Mouse (Mus musculus): ENCODE measurements at regions not wholly inside any gene's neighbourhood (a gene's known extent, or its start where the extent isn't known, plus 50 kb on each side); places are given as distances from the start of the nearest gene placed in this dataset.
A peak's percentile ranks its signal among the peaks of the same experiment; 100 is the strongest.

- no peaks in the 10 kb centered on the region for H3K27me3 ChIP-seq (ENCODE audit: control insufficient read depth, insufficient read depth, low read length, poor library complexity, severe bottlenecking)
- no peaks in the 10 kb centered on the region for H3K36me3 ChIP-seq (ENCODE audit: control insufficient read depth, insufficient read depth, low read length, poor library complexity, severe bottlenecking)
- DNase-seq (ENCODE audit: low read depth, low spot score), result no peak
Observed at GRCm38 (mm10) chr10:118628000-118628399, 187.2 kb downstream of the Ifng start.

DNA sequence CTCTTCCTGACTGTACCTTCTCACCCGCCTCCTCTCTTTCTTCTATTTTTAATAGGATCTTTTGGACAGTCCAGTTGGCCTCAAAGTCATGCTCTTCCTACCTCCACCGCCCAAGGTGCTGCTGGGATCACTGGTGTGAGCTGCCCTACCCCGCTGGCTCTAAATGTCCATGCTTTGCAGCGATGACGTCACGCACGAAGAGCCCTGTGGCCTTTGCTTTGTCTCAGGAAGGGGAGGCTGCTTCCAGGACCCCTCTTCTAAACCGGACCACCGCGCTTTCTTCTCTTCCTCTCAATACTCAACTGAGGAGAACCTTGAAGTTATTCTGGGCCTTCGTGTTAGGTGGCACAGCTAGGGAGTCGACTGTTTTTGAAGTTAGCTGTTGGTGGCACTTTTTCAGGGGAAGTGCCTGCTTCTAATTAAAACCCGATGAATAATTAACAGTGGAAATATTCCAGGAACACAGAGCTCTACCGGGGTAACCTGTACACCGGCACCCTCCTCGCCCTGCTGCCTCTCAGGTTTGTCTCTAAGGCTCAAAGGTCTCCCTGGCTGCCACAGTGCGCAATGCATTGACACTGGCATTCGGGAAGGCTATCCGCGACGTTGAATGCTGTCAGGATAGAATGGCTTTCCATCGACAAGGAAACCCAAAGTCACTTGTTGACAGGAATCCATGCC, 188.7 kb downstream of the Ifng start:
- Histone ChIP-seq H3K27me3 (ENCODE audit: control insufficient read depth, insufficient read depth, low read length, poor library complexity, severe bottlenecking) (no peaks in the 10 kb centered on the region), H3K36me3 (ENCODE audit: control insufficient read depth, insufficient read depth, low read length, poor library complexity, severe bottlenecking) (no peaks in the 10 kb centered on the region)
- no peak for DNase-seq (ENCODE audit: low read depth, low spot score)

DNA sequence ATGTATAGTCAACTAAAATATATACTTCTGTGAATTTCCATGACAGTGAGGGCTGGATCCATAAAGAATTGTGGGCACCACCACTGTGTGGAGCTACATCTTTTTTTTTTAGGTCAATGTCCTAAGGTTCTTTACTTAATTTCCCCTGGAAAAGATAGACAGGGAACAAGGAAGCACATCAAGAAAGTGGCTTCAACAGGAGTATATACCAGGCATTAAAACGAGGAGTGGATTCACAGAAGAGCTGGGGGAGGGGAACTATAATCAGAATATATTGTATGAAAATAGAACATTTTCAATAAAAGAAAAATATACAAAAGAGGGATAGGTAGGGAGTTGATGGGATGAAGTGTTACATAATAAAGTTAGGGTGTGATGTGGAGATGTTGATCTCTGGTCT, 190.9 kb downstream of the Ifng start:
- DNase-seq (ENCODE audit: low read depth, low spot score), result no peak
- H3K27me3 ChIP-seq (ENCODE audit: control insufficient read depth, insufficient read depth, low read length, poor library complexity, severe bottlenecking), result no peaks in the 10 kb centered on the region
- H3K36me3 ChIP-seq (ENCODE audit: control insufficient read depth, insufficient read depth, low read length, poor library complexity, severe bottlenecking), result no peaks in the 10 kb centered on the region

DNA sequence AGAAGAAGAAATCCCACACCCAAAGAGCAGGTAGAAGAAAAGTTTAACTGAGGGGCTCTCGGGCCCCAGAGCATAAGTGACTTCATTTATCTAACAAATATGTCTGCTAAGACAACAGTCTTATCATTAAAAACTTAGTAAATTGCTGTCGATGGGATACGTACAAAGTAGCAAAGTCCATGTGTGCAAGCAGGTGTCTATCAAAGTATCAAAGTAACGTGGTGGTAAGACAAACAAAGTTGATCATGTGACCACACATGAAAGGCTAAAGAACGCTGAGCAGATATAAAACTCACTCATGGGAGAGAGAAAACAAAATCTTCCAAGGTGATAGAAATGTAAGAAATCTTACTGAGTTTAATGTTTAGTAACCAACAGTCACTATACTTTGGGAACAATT, 191.3 kb downstream of the Ifng start:
- DNase-seq (ENCODE audit: low read depth, low spot score), result no peak
- Histone ChIP-seq H3K36me3 (ENCODE audit: control insufficient read depth, insufficient read depth, low read length, poor library complexity, severe bottlenecking) (no peaks in the 10 kb centered on the region), H3K27me3 (ENCODE audit: control insufficient read depth, insufficient read depth, low read length, poor library complexity, severe bottlenecking) (no peaks in the 10 kb centered on the region)

- Histone ChIP-seq H3K36me3 (ENCODE audit: control insufficient read depth, insufficient read depth, low read length, poor library complexity, severe bottlenecking) (no peaks in the 10 kb centered on the region), H3K27me3 (ENCODE audit: control insufficient read depth, insufficient read depth, low read length, poor library complexity, severe bottlenecking) (no peaks in the 10 kb centered on the region)
- no peak for DNase-seq (ENCODE audit: low read depth, low spot score)
Observed at GRCm38 (mm10) chr10:118633429-118633828, 192.6 kb downstream of the Ifng start.

GRCm38 (mm10) chr10:118639097-118639496, 198.3 kb downstream of the Ifng start:
- H3K27me3 ChIP-seq (ENCODE audit: control insufficient read depth, insufficient read depth, low read length, poor library complexity, severe bottlenecking), result no peaks in the 10 kb centered on the region
- no peaks in the 10 kb centered on the region for H3K36me3 ChIP-seq (ENCODE audit: control insufficient read depth, insufficient read depth, low read length, poor library complexity, severe bottlenecking)
- peak; percentile 11 for DNase-seq (ENCODE audit: low read depth, low spot score)

- Histone ChIP-seq H3K36me3 (ENCODE audit: control insufficient read depth, insufficient read depth, low read length, poor library complexity, severe bottlenecking) (no peaks in the 10 kb centered on the region), H3K27me3 (ENCODE audit: control insufficient read depth, insufficient read depth, low read length, poor library complexity, severe bottlenecking) (no peaks in the 10 kb centered on the region)
- DNase-seq (ENCODE audit: low read depth, low spot score), result no peak
Observed at GRCm38 (mm10) chr10:118640121-118640809, 199.4 kb downstream of the Ifng start.

- no peaks in the 10 kb centered on the region for H3K36me3 ChIP-seq (ENCODE audit: control insufficient read depth, insufficient read depth, low read length, poor library complexity, severe bottlenecking)
- no peak for DNase-seq (ENCODE audit: low read depth, low spot score)
- H3K27me3 ChIP-seq (ENCODE audit: control insufficient read depth, insufficient read depth, low read length, poor library complexity, severe bottlenecking), result no peaks in the 10 kb centered on the region
Observed at GRCm38 (mm10) chr10:118640810-118641427, 200.1 kb downstream of the Ifng start.

- H3K36me3 ChIP-seq (ENCODE audit: control insufficient read depth, insufficient read depth, low read length, poor library complexity, severe bottlenecking), result no peaks in the 10 kb centered on the region
- H3K27me3 ChIP-seq (ENCODE audit: control insufficient read depth, insufficient read depth, low read length, poor library complexity, severe bottlenecking), result no peaks in the 10 kb centered on the region
- peak; percentile 56 for DNase-seq (ENCODE audit: low read depth, low spot score)
Observed at GRCm38 (mm10) chr10:118643622-118644021, 202.8 kb downstream of the Ifng start.

- DNase-seq (ENCODE audit: low read depth, low spot score), result no peak
- Histone ChIP-seq H3K36me3 (ENCODE audit: control insufficient read depth, insufficient read depth, low read length, poor library complexity, severe bottlenecking) (no peaks in the 10 kb centered on the region), H3K27me3 (ENCODE audit: control insufficient read depth, insufficient read depth, low read length, poor library complexity, severe bottlenecking) (no peaks in the 10 kb centered on the region)
Observed at GRCm38 (mm10) chr10:118648111-118648510, 207.3 kb downstream of the Ifng start.

- DNase-seq (ENCODE audit: low read depth, low spot score), result no peak
- no peaks in the 10 kb centered on the region; the same call in 1 of the 2 replicates for H3K27me3 ChIP-seq (ENCODE audit: control insufficient read depth, insufficient read depth, low read length, poor library complexity, severe bottlenecking)
Observed at GRCm38 (mm10) chr10:118656561-118656960, 213.4 kb downstream of the Dyrk2 start.

GRCm38 (mm10) chr10:118666009-118666408, 204.0 kb downstream of the Dyrk2 start:
- H3K36me3 ChIP-seq (ENCODE audit: control insufficient read depth, insufficient read depth, low read length, poor library complexity, severe bottlenecking), result no peaks in the 10 kb centered on the region

More at GRCm38 (mm10) chr10:118656561-118656960, 213.4 kb downstream of the Dyrk2 start:
- H3K36me3 ChIP-seq (ENCODE audit: control insufficient read depth, insufficient read depth, low read length, poor library complexity, severe bottlenecking), result no peaks in the 10 kb centered on the region

GRCm38 (mm10) chr10:118675816-118676465, 194.1 kb downstream of the Dyrk2 start:
- Histone ChIP-seq H3K27me3 (ENCODE audit: control insufficient read depth, insufficient read depth, low read length, poor library complexity, severe bottlenecking) (no peaks in the 10 kb centered on the region), H3K36me3 (ENCODE audit: control insufficient read depth, insufficient read depth, low read length, poor library complexity, severe bottlenecking) (no peaks in the 10 kb centered on the region)
- no peak for DNase-seq (ENCODE audit: low read depth, low spot score)

More at GRCm38 (mm10) chr10:118666009-118666408, 204.0 kb downstream of the Dyrk2 start:
- DNase-seq (ENCODE audit: low read depth, low spot score), result peak; percentile 13
- H3K27me3 ChIP-seq (ENCODE audit: control insufficient read depth, insufficient read depth, low read length, poor library complexity, severe bottlenecking), result no peaks in the 10 kb centered on the region

DNA sequence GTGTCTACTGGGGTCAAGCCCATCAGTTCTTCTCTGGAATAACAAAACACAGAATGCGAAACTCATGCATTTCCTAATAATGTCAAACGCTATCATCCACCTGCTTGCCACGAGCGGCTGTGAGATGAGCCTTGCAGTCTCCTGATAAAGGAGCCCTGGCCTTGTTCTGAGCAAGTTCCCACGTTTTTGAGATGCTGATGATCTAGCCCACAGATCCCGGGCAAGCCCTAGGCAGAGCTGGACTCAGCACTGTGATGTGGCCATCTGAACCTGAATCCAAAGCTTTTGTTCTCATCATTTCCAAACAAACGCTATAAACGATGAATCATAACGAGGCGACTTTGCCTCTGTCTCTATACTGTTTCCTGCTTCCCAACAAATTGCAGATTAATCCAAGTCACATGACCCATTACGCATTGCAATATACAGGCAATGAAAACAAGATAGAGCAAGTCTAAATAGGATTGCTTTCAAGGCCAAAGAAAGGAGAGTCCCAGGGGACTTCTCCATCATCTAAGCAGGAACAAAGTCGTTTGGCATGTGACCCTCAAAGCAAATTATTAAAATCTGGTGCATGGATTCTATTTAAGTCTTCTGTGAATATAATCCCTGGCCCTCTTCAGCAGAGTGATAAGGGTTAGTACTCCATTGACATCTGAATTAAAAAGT, 191.1 kb downstream of the Dyrk2 start:
- no peak for DNase-seq (ENCODE audit: low read depth, low spot score)
- Histone ChIP-seq H3K36me3 (ENCODE audit: control insufficient read depth, insufficient read depth, low read length, poor library complexity, severe bottlenecking) (no peaks in the 10 kb centered on the region), H3K27me3 (ENCODE audit: control insufficient read depth, insufficient read depth, low read length, poor library complexity, severe bottlenecking) (no peaks in the 10 kb centered on the region)

All from splenic B cell, adult 2 months (primary cell).